Mouse (Mus musculus) forebrain, embryonic 12.5 days (tissue): ENCODE data around the gene Mrpl43. TPM values are rescaled to one million over a fixed set of nuclear protein-coding genes. Genes with fewer than 3 reads are reported as not detected.

Source experiments
- ATAC-seq: fragments of 200-750 bp; cut with Nextera tagmentation; 2 replicates; pipeline ENCODE4 v1.8.0; 2017; ENCODE audit warnings: moderate TSS enrichment; ENCODE audit not compliant: low FRiP score
- H3K27ac ChIP-seq: fragments of 300-500 bp; sonication (generic); 2 replicates; pipeline ENCODE4 v1.5.1; 2016; ENCODE audit warnings: mild to moderate bottlenecking
- H3K27me3 ChIP-seq: fragments of 300-500 bp; sonication (generic); 2 replicates; pipeline ENCODE4 v1.6.1; 2016; ENCODE audit warnings: mild to moderate bottlenecking
- H3K36me3 ChIP-seq: fragments of 300-500 bp; sonication (generic); replicated peaks from 2 replicates; pipeline ENCODE4 v1.6.1; 2016; ENCODE audit warnings: mild to moderate bottlenecking
- H3K4me1 ChIP-seq: fragments of 300-500 bp; sonication (generic); 2 replicates; pipeline ENCODE4 v1.6.1; 2016
- H3K4me2 ChIP-seq: fragments of 300-500 bp; sonication (generic); 2 replicates; pipeline ENCODE4 v1.6.1; 2016; ENCODE audit warnings: mild to moderate bottlenecking, moderate library complexity
- H3K4me3 ChIP-seq: fragments of 300-500 bp; sonication (generic); replicated peaks from 2 replicates; pipeline ENCODE4 v1.5.1; 2016; ENCODE audit warnings: mild to moderate bottlenecking
- H3K9ac ChIP-seq: fragments of 300-500 bp; sonication (generic); 2 replicates; pipeline ENCODE4 v1.6.1; 2016; ENCODE audit warnings: mild to moderate bottlenecking
- H3K9me3 ChIP-seq: fragments of 300-500 bp; sonication (generic); 2 replicates; pipeline ENCODE4 v1.6.1; 2016
- WGBS: fragments of 180-500 bp; shearing (Covaris S2); methylation state at CpG from one replicate; pipeline ENCODE4 v1.1.7; 2016; 5-methylcytosine and 5-hydroxymethylcytosine counted together
- polyA plus RNA-seq: library from polyadenylated mRNA; unstranded; fragments of >200 nt; fragmentation: Nextera tagmentation; extraction: Ambion mirVana; gene quantifications from 2 replicates; pipeline ENCODE4 v1.2.1, GENCODE M21; 2016

Gene Mrpl43
- polyA plus RNA-seq, 1 experiment from 2014 or later = 75.8 TPM

DNA sequence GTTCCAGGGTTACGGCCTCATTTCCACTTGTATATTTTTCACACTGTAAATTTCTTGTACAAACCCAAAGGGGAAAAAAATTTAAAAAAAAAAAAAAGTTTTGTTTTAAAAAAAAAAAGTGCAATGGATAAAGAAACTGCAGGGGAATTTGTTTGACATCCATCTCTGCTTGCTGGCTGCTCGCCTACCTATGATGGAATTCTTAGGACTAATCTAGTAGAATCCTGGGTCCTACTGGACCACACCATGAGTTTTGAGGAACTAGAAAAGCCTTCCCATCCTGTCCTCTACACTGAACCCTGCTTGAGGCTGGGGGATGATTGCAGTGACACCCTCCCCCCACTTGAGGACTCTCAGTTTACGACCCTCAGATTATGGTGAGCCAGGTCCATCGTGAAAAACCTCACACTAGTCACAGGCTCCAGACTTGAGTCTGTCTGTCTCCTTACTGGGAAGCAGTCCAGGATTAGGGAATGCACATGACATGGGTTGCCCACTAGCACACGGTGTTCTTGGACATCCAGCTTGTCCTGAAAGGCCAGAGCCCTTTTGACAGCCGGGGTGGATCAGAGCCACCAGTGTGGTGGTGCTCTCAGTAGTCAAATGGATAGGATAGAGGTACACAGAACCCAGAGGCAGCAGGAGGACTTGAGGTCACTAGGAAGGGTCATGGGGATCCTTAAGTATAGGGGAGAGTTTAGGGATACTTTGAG is 20.9 kb upstream of the Mrpl43 start:
- peaks cover 27% of the 10 kb centered on the region for H3K4me1 ChIP-seq
- no peaks in the 10 kb centered on the region for H3K27me3 ChIP-seq
- no peak overlapping the region for H3K4me3 ChIP-seq
- no peak overlapping the region for H3K27ac ChIP-seq
- no peak overlapping the region for H3K9ac ChIP-seq
- no peak for ATAC-seq
- H3K9me3 ChIP-seq = no peaks in the 10 kb centered on the region
- no peak overlapping the region for H3K4me2 ChIP-seq
- 82% methylated on average over 6 of the region's 6 CpGs for WGBS
- peaks cover 59% of the 10 kb centered on the region for H3K36me3 ChIP-seq

DNA sequence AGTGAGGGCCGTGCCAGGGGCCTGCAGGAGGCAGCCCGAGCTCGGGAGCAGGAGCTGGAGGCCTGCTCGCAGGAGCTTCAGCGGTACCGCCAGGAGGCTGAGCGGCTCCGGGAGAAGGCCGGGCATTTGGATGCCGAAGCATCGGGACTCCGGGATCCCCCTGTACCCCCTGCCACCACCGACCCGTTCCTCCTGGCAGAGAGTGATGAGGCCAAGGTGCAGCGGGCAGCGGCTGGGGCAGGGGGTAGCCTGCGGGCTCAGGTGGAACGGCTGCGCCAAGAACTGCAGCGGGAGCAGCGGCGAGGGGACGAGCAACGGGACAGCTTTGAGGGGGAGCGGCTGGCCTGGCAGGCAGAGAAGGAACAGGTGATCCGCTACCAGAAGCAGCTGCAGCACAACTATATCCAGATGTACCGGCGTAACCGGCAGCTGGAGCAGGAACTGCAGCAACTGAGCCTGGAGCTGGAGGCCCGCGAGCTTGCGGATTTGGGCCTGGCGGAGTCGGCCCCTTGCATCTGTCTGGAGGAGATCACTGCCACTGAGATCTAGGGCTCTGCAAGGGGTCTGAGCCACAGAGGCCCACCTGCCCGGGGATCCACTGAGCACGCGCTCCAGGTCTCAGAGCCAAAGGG is 19.8 kb upstream of the Mrpl43 start:
- Histone ChIP-seq H3K4me2 (no peak overlapping the region), H3K4me1 (peaks cover 29% of the 10 kb centered on the region), H3K9me3 (no peaks in the 10 kb centered on the region), H3K9ac (no peak overlapping the region), H3K4me3 (no peak overlapping the region), H3K27me3 (no peaks in the 10 kb centered on the region), H3K27ac (no peak overlapping the region), H3K36me3 (peaks cover 69% of the 10 kb centered on the region)
- no peak for ATAC-seq
- WGBS = 88% methylated on average over 37 of the region's 37 CpGs

DNA sequence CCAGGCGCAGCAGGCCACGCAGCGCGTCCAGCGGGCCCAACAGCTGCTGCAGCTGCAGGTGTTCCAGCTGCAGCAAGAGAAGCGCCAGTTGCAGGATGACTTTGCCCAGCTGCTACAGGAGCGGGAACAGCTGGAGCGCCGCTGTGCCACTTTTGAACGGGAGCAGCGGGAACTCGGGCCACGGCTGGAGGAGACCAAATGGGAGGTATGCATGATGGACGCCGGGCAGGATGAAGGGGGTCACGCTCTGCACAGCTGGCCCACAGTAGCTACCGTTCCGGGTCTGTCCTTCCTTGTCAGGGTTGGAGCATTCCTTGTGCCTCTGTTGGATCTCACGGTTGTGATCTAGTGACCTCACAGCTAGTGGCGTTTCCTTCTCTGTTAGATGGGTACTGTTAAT is 18.5 kb upstream of the Mrpl43 start:
- WGBS = 92% methylated on average over 20 of the region's 20 CpGs
- Histone ChIP-seq H3K9ac (no peak overlapping the region), H3K4me2 (no peak overlapping the region), H3K36me3 (peaks cover 71% of the 10 kb centered on the region), H3K9me3 (no peaks in the 10 kb centered on the region), H3K27me3 (no peaks in the 10 kb centered on the region), H3K27ac (no peak overlapping the region), H3K4me3 (no peak overlapping the region), H3K4me1 (peaks cover 34% of the 10 kb centered on the region)
- ATAC-seq = no peak

DNA sequence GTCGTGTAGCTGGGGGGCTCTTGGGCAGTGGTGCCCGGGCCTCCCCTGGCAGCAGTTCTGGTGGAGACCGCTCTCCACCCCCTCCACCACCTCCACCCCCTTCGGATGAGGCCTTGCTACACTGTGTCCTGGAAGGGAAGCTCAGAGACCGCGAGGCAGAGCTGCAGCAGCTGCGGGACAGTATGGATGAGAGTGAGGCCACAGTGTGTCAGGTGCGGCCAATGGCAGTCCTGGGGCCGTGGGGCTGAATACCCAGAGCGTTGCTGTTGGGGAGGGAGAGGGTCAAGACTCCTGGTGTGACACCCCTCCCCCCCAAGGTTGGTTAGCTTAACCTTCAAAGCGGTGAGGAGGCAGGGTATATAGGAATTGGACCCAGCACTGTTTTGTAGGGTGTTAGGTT is 17.8 kb upstream of the Mrpl43 start:
- Histone ChIP-seq H3K9ac (no peak overlapping the region), H3K4me2 (no peak overlapping the region), H3K4me3 (no peak overlapping the region), H3K27ac (no peak overlapping the region), H3K4me1 (peaks cover 42% of the 10 kb centered on the region), H3K36me3 (peaks cover 71% of the 10 kb centered on the region), H3K27me3 (no peaks in the 10 kb centered on the region), H3K9me3 (no peaks in the 10 kb centered on the region)
- 90% methylated on average over 11 of the region's 11 CpGs for WGBS
- no peak for ATAC-seq

DNA sequence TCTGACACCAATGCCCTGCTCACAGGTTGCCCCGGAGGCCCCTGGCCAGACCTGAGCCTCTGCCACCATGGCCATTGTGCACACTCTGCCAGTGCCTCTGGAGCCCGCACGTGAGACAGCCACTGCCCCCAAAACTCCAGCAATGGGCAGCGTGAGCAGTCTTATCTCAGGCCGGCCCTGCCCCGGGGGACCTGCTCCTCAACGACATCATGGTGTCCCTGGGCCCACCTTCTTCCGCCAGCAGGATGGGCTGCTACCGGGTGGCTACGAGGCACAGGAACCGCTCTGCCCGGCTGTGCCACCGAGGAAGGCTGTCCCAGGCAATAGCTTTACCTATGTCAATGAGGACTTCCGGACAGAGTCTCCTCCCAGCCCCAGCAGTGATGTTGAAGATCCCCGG is 15.1 kb upstream of the Mrpl43 start:
- Histone ChIP-seq H3K27me3 (no peaks in the 10 kb centered on the region), H3K4me2 (no peak overlapping the region), H3K9ac (0 out of 2 replicates have a peak overlapping the region, but pooled peaks have one; percentile 36), H3K4me1 (peaks cover 49% of the 10 kb centered on the region), H3K36me3 (peaks cover 49% of the 10 kb centered on the region), H3K4me3 (no peak overlapping the region), H3K27ac (no peak overlapping the region), H3K9me3 (no peaks in the 10 kb centered on the region)
- no peak for ATAC-seq
- 91% methylated on average over 15 of the region's 15 CpGs for WGBS

DNA sequence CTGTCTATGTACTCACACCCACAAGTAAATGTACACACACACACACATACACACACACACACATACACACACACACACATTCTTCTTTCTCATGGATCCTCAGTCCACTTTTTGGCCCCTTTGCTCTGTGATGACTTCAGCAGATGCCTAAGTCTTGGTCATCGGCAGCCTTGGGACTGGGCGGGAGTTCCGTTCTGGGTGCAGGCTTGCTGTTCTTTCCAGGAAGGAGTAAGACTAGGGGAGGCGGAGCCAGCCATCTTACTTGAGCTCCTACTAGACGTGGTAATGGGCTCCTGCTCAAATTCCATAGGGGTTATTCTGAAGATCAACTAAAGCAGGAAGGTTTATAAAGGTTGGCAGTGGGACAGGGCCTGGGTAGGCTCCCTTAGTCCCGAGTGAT is 14.1 kb upstream of the Mrpl43 start:
- 73% methylated on average over 6 of the region's 6 CpGs for WGBS
- H3K27me3 ChIP-seq = no peaks in the 10 kb centered on the region
- H3K9ac ChIP-seq = 0 out of 2 replicates have a peak overlapping the region, but pooled peaks have one; percentile 17
- no peak for ATAC-seq
- peaks cover 60% of the 10 kb centered on the region for H3K4me1 ChIP-seq
- no peak overlapping the region for H3K27ac ChIP-seq
- no peaks in the 10 kb centered on the region for H3K9me3 ChIP-seq
- peak overlapping the region; percentile 79; the same call in 1 of the 2 replicates for H3K4me2 ChIP-seq
- H3K4me3 ChIP-seq = 0 out of 2 replicates have a peak overlapping the region, but pooled peaks have one; percentile 5
- H3K36me3 ChIP-seq = peaks cover 39% of the 10 kb centered on the region

DNA sequence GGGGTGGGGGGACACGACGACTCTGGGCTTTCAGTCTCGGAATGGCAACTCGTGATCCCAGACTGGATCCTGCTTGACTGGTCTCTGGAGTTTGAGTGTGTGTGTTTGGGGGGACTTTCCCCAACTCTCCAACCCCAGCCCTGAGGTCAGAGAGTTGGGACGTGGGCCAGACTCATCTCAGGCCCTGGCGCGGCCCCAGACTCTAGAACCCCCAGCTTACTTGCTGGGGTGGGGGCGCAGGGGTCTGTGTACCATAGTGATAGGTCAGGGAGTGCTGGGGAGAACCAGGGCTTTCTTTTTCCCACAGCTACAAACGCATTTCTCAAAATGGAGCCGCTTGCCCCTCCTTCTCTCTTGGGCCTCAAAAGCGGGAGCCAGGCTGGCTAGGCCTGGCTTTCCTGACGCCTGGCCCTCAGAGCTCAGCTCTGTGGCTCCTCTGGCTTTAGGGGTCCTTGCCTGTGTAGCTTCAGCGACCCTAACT is 12.1 kb upstream of the Mrpl43 start:
- Histone ChIP-seq H3K27me3 (no peaks in the 10 kb centered on the region), H3K9me3 (no peaks in the 10 kb centered on the region), H3K9ac (peak overlapping the region; percentile 94), H3K27ac (peak overlapping the region; percentile 98), H3K36me3 (peaks cover 22% of the 10 kb centered on the region), H3K4me1 (peaks cover 70% of the 10 kb centered on the region), H3K4me2 (peak overlapping the region; percentile 79), H3K4me3 (peak overlapping the region; percentile 72)
- ATAC-seq = 0 out of 2 replicates have a peak, but pooled peaks have one; percentile 4
- WGBS = under 1% methylated on average over 13 of the region's 13 CpGs

DNA sequence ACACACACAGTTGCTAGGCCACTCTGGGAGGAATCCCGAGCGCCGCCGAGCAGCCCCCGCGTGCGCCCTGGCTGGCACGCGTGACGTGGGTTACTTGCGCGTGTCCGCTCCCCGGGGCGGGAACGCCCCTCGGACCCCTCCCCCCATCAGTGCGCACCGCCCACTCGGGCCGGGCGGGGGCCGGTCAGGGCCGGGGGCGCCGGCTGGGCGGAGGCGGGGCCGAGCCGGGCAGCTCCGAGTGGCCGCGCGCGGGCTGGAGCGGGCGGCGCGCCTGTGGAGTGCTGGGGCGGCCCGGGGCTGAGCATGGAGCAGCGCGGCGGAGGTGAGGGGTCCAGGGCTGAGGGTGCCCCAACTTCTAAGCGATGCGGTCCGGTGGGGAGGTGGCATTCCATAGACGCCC is 11.7 kb upstream of the Mrpl43 start:
- Histone ChIP-seq H3K9ac (peak overlapping the region; percentile 94), H3K27ac (peak overlapping the region; percentile 98), H3K9me3 (no peaks in the 10 kb centered on the region), H3K4me3 (peak overlapping the region; percentile 72), H3K27me3 (no peaks in the 10 kb centered on the region), H3K4me2 (peak overlapping the region; percentile 79), H3K36me3 (peaks cover 19% of the 10 kb centered on the region; the same call in 1 of the 2 replicates), H3K4me1 (peaks cover 70% of the 10 kb centered on the region)
- WGBS = under 1% methylated on average over 46 of the region's 48 CpGs
- peak; percentile 81 for ATAC-seq

DNA sequence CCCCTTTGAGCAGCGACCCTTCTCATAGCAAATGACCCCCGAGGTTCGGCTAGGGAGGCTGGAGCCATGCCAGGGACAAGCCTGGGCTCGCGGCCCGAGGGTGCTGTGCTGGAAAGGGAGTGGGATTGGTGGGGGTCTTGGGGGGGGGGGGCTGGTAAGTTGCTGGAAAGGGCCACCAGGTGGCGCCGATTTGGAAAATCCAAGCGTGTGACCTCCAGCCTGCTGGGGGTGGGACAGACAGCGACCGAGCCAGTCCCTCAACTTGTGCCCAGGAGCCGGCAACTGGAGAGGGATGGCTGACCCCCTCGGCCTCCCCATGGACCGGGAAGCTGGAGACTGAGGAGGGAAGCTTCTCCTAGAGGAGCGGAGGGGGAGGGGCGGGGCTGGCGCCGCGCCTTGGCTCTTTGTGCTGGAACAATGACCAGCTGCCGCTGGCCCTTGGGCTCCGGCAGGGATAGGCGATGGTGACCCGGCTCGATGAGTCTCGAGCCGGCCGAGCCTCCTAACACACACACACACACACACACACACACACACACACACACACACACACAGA is 11.1 kb upstream of the Mrpl43 start:
- Histone ChIP-seq H3K27ac (peak overlapping the region; percentile 98), H3K9ac (peak overlapping the region; percentile 94), H3K9me3 (no peaks in the 10 kb centered on the region), H3K27me3 (no peaks in the 10 kb centered on the region), H3K36me3 (peaks cover 15% of the 10 kb centered on the region), H3K4me3 (peak overlapping the region; percentile 72), H3K4me1 (peaks cover 77% of the 10 kb centered on the region), H3K4me2 (peak overlapping the region; percentile 79)
- whole genome bisulfite sequencing = 0% methylated on average over 15 of the region's 27 CpGs
- ATAC-seq = peak; percentile 72

DNA sequence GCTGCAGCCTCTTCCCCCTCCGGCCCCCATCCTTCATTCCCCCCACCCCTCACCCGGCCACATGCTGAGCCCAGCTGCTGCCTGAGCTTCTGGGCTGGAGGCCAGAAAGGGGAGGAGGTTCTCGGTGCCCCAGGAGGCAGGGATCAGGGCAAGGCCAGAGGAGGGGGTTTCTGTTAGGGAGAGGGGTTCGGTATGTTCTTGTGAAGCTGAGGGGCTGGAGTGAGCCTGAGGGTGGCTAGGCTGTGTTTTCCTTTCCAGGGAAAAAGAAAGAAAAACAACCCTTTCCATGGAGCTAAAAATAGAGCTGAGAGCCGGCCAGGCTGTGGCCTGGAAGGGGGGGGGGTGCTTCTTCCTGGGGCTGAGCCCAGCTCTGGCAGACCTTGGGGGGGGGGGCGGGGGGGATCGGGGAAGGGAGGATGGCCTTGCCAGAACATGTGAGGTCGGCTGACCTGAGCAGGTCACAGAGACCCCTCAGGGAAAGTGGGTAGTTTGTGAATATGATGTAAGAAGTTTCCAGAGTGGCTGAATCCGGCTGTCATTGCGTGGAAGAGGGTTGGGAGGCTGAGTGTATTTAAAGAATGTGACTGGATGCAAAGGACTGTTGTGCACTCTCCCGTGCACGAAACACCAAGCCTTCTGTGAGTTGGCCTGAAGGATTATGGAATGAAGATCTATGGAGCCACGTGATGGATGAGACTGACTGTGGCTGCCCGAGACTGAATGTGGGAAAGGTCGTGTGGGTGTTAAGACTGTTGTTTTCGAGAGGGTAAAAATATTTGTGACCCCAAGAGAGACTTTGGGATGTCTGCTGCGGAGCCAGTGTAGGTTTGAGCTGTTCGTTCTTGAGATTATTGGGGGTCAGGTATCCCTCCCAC is 10.3 kb upstream of the Mrpl43 start:
- Histone ChIP-seq H3K27me3 (no peaks in the 10 kb centered on the region), H3K4me3 (peak overlapping the region; percentile 72), H3K27ac (peak overlapping the region; percentile 98), H3K9ac (peak overlapping the region; percentile 94), H3K9me3 (no peaks in the 10 kb centered on the region), H3K4me2 (peak overlapping the region; percentile 79), H3K36me3 (peaks cover 16% of the 10 kb centered on the region), H3K4me1 (peaks cover 74% of the 10 kb centered on the region)
- 2% methylated on average over 18 of the region's 18 CpGs for WGBS
- ATAC-seq = peak; percentile 18; the same call in 1 of the 2 replicates

DNA sequence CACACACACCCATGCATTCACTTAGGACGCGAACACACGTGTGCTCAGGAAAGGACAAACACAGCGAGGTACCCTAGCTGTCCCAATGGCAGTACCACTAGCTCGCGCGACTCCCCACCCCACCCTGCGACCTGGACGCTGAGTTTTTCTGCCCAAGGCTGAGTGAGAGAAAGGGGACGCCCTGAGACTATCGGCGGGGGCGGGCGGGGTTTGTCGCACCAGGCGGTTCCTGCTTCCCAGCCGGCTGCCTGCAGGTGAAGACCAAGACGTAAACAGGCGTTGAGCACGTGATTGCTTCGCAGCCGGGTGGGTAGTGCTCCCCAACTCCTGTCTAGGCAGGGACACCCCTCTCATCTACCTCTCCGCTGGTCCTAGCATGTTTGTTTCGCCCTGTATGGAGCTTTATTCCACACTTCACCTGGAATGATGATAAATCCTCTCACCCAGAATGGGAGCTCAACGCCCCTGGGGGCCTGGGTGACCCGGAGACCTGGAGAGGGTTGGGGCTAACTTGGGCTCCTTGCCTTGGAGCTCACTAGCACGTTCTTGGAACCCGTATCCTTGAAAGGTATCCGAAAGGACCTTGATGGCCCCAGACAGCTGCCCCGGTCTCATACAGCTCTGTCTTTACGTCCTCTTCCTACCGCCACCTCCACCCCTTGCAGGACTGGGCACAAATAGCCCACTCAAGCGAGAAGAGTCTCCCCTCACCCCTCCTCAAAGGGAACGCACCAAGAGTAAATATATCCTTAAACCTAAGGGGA is 9.5 kb upstream of the Mrpl43 start:
- ATAC-seq = peak; percentile 19; the same call in 1 of the 2 replicates
- H3K27ac ChIP-seq = peak overlapping the region; percentile 98
- peak overlapping the region; percentile 72 for H3K4me3 ChIP-seq
- H3K9me3 ChIP-seq = no peaks in the 10 kb centered on the region
- peak overlapping the region; percentile 79 for H3K4me2 ChIP-seq
- peaks cover 65% of the 10 kb centered on the region for H3K4me1 ChIP-seq
- H3K27me3 ChIP-seq = no peaks in the 10 kb centered on the region
- peak overlapping the region; percentile 94 for H3K9ac ChIP-seq
- peaks cover 20% of the 10 kb centered on the region for H3K36me3 ChIP-seq
- WGBS = under 1% methylated on average over 34 of the region's 34 CpGs
